Mouse (Mus musculus) cerebellum, adult 2 months (tissue): Measurements from ENCODE around the gene Rnf26. TPM values are rescaled to one million over a fixed set of nuclear protein-coding genes. Genes with fewer than 3 reads are reported as not detected.
"Not testable (repeated sequence)": the region's sequence is repeated elsewhere in the genome, so short reads cannot be mapped to it uniquely, and the experiment has no call there.

ENCODE experiments used
- DNase-seq, 2 experiments: peaks; one replicate each; pipeline ENCODE4 v3.0.0; 2021
- H3K27ac ChIP-seq: fragments of 200-500 bp; 2 replicates; pipeline ENCODE4 v1.5.1; 2012; ENCODE audit warnings: low read length, control low read depth, inconsistent platforms; ENCODE audit not compliant: insufficient read depth
- H3K27me3 ChIP-seq: fragments of 200-500 bp; 2 replicates; pipeline ENCODE4 v1.6.1; 2012; ENCODE audit warnings: inconsistent platforms, mild to moderate bottlenecking, low read length, moderate library complexity; ENCODE audit not compliant: control insufficient read depth, insufficient read depth
- H3K4me1 ChIP-seq: fragments of 200-500 bp; 2 replicates; pipeline ENCODE4 v1.6.1; 2011; ENCODE audit warnings: low read length; ENCODE audit not compliant: control insufficient read depth, insufficient read depth
- H3K4me3 ChIP-seq: fragments of 200-500 bp; replicated peaks from 2 replicates; pipeline ENCODE3; 2011; ENCODE audit warnings: mild to moderate bottlenecking, low read depth, low read length, control low read depth; ENCODE audit not compliant: insufficient read depth
- CTCF ChIP-seq: fragments of 200-500 bp; IDR thresholded peaks from 2 replicates; pipeline ENCODE4 v1.5.1; 2011; ENCODE audit warnings: low read depth, mild to moderate bottlenecking, control low read depth, low read length, moderate library complexity, borderline replicate concordance; ENCODE audit not compliant: insufficient read depth
- POLR2A ChIP-seq: fragments of 200-500 bp; IDR thresholded peaks from 2 replicates; pipeline ENCODE4 v1.6.1; 2011; ENCODE audit warnings: low read length, control low read depth, borderline replicate concordance; ENCODE audit not compliant: insufficient read depth
- WGBS: fragments of 180-500 bp; shearing (Covaris S2); methylation state at CpG from one replicate; pipeline ENCODE4 v1.1.7; 2018; 5-methylcytosine and 5-hydroxymethylcytosine counted together
- polyA plus RNA-seq: library from polyadenylated mRNA; depleted of rRNA; stranded (reverse); fragments of >200 nt; gene quantifications from 2 replicates; pipeline ENCODE4 v1.2.3, GENCODE M21; 2012

Gene Rnf26
- polyA plus RNA-seq, 1 experiment, result 34.0 TPM

DNA sequence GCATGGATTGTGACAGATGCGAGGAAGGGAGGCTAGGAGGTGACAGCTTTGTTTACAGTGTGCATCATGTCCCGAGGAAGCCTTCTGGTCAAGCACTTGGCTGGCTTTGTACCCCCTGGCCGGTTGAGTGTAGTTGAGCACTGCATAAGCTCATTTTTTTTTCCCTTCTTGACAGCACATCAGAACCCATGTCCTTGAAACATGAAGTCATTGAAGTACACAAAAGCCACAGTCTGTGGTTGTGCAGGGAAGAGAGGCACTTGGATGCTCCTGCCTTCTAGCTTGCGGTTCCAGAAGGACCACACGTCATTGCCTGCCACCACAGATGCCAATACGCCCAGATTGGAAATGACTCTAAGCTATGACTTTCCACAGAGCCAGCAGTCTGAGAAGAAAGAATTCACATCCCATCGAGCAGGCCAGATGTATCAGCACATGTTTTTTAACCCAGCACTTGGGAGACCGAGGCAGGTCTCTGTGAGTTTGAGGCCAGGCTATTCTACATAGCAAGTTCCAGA is 6.7 kb upstream of the Rnf26 start:
- Histone ChIP-seq H3K27me3 (no peaks in the 10 kb centered on the region), H3K4me3 (no peak overlapping the region), H3K4me1 (no peaks in the 10 kb centered on the region), H3K27ac (no peak overlapping the region)
- no peak for DNase-seq
- WGBS, result 62% methylated on average over 8 of the region's 8 CpGs
- TF ChIP-seq CTCF (no peak), POLR2A (no peak)

DNA sequence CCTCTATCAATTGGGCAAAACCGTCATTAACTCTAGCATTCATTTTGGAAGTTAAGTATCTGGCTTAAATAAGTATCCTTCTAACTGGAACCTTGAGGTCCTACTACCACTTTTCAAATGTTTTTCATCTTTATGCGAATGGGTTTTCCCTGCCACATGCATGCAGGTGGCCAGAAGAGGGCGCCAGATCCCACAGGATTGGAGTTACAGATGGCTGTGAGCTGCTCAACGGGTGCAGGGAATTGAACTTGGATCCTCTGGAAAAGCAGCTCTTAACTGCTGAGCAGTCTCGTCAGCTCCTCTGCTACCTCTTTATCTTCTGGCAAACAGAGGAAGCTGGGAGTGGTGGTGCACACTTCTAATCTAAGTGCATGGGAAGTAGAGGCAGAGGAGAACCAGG is 5.7 kb upstream of the Rnf26 start:
- Histone ChIP-seq H3K27me3 (no peaks in the 10 kb centered on the region), H3K27ac (no peak overlapping the region), H3K4me1 (no peaks in the 10 kb centered on the region), H3K4me3 (no peak overlapping the region)
- 56% methylated on average over 5 of the region's 5 CpGs for WGBS
- peak in 1 of 2 experiments; percentile 41 for DNase-seq
- TF ChIP-seq CTCF, result peak; percentile 55
- TF ChIP-seq POLR2A, result no peak

DNA sequence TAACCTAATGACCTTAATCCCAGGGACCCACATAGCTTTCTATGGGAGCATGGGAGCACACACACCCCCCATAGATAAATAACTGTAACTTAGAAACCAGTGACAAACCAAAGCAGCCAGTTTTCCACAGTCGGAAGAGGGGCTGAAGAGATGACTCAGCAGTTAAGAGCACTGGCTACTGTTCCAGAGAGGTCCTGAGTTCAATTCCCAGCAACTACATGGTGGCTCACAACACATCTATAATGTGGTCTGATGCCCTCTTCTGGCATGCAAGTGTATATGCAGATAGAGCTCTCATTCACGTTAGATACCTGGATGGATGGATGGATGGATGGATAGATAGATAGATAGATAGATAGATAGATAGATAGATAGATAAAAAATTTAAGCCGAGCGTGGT is 2.9 kb upstream of the Rnf26 start:
- H3K4me3 ChIP-seq, result no peak overlapping the region
- H3K27ac ChIP-seq, result no peak overlapping the region
- no peaks in the 10 kb centered on the region for H3K4me1 ChIP-seq
- no peak for TF ChIP-seq POLR2A
- 94% methylated on average over 4 of the region's 4 CpGs for WGBS
- no peaks in the 10 kb centered on the region for H3K27me3 ChIP-seq
- DNase-seq, result no peak

DNA sequence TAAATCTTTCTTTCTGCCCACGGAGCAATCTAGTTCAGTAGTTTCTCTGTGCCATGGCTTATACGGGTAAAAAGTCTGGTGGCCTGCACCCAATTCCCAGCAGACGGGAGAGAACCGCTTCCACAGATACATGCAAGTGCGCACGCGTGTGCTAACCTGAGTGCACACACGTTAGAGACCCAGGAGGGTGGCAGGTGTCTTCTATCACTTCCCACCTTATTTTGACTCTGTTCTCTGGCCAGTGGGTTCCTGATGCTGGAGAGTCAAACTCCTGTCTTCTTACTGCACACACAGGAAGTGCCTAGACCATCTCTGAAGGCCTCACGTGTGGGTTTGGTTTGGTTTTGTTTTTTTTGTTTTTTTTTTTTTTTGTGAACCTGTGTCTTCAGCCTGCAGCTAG is 2.3 kb upstream of the Rnf26 start:
- WGBS, result 91% methylated on average over 9 of the region's 9 CpGs
- DNase-seq, result no peak
- no peak overlapping the region for H3K27ac ChIP-seq

DNA sequence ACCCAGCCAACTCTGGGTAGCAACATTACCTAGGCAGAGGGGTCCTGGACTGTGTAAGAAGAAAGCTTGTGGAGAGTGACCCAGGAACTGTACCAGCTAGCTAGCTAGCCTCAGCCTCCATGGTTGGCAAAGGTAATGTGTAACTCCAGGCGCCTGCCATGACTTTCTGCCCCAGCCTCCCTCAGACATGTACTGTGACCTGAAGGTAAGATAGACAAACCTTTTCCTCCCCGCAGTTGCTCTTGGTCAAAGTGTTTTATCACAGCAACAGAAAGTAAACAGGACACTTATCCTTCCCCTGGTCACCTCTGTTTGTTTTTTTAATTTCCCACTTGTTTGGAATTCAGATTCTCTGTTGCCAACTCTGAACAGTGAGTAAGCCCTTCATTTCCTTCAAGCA is 1.1 kb upstream of the Rnf26 start:
- peak in 1 of 2 experiments; percentile 10 for DNase-seq
- Histone ChIP-seq H3K27me3 (no peaks in the 10 kb centered on the region), H3K4me1 (peaks cover 3% of the 10 kb centered on the region; the same call in 1 of the 2 replicates), H3K27ac (no peak overlapping the region), H3K4me3 (no peak overlapping the region)
- WGBS, result 91% methylated on average over 2 of the region's 2 CpGs
- TF ChIP-seq CTCF, result no peak
- TF ChIP-seq POLR2A, result no peak

More for the DNA sequence above, 2.3 kb upstream of the Rnf26 start:
- no peaks in the 10 kb centered on the region for H3K4me1 ChIP-seq
- no peak for TF ChIP-seq CTCF
- TF ChIP-seq POLR2A, result no peak
- no peaks in the 10 kb centered on the region for H3K27me3 ChIP-seq
- no peak overlapping the region for H3K4me3 ChIP-seq

DNA sequence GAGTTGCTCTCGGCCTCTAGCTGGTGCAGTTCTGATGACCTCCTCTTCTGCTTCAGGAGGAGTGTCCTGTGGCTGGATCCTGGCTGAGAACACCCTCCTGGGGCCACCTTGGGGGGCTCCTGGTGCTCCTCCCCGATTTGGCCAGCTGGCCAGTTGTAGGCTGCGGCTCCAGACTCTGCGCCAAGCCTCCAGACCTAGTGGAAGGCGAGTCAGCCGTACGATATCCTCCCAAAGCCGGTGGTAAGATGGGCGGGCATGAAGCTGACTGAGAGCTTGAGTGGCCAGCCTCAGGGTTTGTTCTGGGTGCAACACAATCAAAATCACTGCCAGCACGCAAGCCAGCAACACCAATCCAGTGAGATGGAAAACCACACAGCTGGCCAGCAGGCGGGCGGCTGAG is 1.4 kb downstream of the Rnf26 start:
- not testable (repeated sequence) for H3K4me3 ChIP-seq, H3K27ac ChIP-seq, H3K27me3 ChIP-seq
- H3K4me1 ChIP-seq, result peaks cover 25% of the 10 kb centered on the region
- 18% methylated on average over 10 of the region's 12 CpGs for WGBS
- DNase-seq, result peak in 1 of 2 experiments; percentile 16

DNA sequence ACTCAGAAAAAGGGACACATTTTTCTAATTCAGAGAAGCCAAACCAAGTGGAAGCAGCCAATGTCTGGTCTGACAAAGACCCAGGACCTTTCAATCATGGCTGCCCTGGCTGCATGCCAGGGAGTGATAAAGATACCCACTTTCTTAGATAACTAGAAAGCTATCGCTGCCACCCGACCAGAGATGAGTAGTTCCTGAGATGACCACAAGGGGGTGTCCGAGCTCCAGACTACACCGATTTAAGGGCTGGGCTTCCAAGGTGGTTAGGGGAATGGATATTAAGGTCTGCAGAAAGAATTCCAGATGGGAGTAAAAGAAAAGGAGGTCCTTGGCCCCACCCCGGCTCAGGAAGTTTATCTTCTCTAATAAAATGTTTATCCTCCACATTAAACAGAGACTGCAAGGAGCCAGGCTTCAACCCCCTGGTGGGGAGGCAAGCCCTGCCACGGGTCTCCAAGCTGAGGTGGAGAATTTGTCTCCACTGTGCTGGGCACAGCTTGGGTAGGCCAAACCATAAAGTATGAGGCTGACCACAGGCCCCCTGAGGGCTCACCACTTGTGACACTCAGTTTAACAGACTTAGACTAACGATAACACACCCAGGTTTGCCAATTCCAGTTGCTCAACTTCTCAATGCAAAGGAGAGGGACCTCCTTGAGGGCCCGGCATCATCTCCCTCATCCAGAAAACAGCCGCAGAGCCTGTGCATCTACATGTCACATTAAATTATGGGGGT is 3.8 kb downstream of the Rnf26 start:
- no peak overlapping the region for H3K4me3 ChIP-seq
- 24% methylated on average over 9 of the region's 9 CpGs for WGBS
- H3K27me3 ChIP-seq, result no peaks in the 10 kb centered on the region
- no peak overlapping the region for H3K27ac ChIP-seq
- TF ChIP-seq CTCF, result peak; percentile 81
- no peak for TF ChIP-seq POLR2A
- peak; percentile 73 to 84 for DNase-seq
- H3K4me1 ChIP-seq, result peaks cover 40% of the 10 kb centered on the region

DNA sequence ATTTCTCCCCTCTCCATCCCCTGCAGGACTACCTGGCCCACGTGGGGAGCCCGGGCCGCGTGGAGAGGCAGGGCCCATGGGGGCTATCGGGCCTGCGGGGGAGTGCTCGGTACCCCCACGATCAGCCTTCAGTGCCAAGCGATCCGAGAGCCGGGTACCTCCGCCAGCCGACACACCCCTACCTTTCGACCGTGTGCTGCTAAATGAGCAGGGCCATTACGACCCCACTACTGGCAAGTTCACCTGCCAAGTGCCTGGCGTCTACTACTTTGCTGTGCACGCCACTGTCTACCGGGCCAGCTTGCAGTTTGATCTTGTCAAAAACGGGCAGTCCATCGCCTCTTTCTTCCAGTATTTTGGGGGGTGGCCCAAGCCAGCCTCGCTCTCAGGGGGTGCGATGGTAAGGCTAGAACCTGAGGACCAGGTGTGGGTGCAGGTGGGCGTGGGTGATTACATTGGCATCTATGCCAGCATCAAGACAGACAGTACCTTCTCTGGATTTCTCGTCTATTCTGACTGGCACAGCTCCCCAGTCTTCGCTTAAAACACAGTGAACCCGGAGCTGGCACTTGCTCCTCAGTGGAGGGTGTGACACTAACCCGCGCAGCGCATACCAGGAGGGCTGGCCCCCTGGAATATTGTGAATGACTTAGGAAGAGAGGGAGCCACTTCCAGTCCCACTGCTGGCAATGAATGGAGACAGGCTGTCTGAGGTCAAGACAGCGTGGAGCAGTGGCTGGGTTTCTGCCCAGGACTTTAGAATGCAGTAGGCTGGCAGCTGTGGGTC is 4.9 kb downstream of the Rnf26 start:
- TF ChIP-seq CTCF (no peak), POLR2A (no peak)
- WGBS, result 58% methylated on average over 31 of the region's 31 CpGs
- DNase-seq, result no peak
- Histone ChIP-seq H3K4me3 (no peak overlapping the region), H3K27me3 (no peaks in the 10 kb centered on the region), H3K27ac (no peak overlapping the region), H3K4me1 (peaks cover 40% of the 10 kb centered on the region)
